Mouse (Mus musculus): ENCODE data around the gene Lrrc4c. TPM values are rescaled to one million over a fixed set of nuclear protein-coding genes. Genes with fewer than 3 reads are reported as not detected.

The Lrrc4c gene
- polyA plus RNA-seq, 1 experiment from 2014 or later, result 40.0 TPM

DNA sequence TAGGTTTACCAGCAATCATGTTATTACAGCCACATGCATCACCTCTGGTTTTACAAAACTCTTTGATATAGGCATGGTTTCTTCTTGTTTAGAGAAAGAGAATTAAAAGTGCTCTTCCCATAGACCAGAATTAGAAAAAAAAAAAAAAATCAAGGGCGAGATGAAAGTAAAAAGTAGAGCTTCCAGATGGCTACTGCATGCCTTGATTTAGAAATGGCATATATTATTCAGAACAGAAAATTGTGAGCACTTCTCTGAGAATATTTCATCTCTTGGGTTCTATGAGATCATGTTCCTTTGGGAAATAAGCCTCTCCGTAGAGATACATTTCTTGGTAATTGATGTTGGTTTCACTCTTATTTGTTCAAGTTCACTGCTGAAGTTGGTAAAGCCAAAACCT is 1322.0 kb downstream of the Lrrc4c start:
- H3K9me3 ChIP-seq (ENCODE audit: control insufficient read depth, low read length), result no peaks in the 10 kb centered on the region
- no peak overlapping the region for H3K27ac ChIP-seq (ENCODE audit: low read depth, low read length)
- 91% methylated on average over 2 of the region's 2 CpGs for WGBS
- no peak for ATAC-seq (ENCODE audit: low read depth)
- no peak overlapping the region for H3K4me2 ChIP-seq (ENCODE audit: low read depth, low read length)
- no peaks in the 10 kb centered on the region for H3K36me3 ChIP-seq (ENCODE audit: control insufficient read depth, insufficient read depth, low read length)
- no peak overlapping the region for H3K4me3 ChIP-seq (ENCODE audit: low read depth, low read length)
- H3K9ac ChIP-seq (replicated peaks; ENCODE audit: low read depth, low read length), result no peak overlapping the region
- H3K27me3 ChIP-seq (ENCODE audit: control insufficient read depth, insufficient read depth, low read length), result no peaks in the 10 kb centered on the region
- no peaks in the 10 kb centered on the region for H3K4me1 ChIP-seq (ENCODE audit: control insufficient read depth, insufficient read depth, low read length)

DNA sequence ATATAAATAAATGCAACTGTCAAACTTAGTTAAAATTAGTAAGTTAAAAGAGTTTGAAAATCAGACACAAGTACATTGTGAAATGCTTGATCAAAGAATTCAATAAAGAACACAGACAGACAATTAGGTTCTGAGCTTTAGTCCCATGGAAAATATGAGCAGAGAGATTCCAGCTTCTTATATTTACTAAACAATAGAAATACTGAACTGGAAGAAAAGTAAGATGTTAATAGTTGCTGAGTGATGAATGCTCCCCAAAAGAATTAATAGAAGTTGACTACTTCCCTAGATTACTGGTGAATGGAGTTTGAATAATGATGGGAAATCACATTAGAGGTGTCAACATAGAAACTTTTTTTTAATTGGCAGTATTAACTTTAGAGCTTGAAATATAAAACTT is 1323.7 kb downstream of the Lrrc4c start:
- H3K9me3 ChIP-seq (ENCODE audit: control insufficient read depth, low read length), result no peaks in the 10 kb centered on the region
- no peak for ATAC-seq (ENCODE audit: low read depth)

DNA sequence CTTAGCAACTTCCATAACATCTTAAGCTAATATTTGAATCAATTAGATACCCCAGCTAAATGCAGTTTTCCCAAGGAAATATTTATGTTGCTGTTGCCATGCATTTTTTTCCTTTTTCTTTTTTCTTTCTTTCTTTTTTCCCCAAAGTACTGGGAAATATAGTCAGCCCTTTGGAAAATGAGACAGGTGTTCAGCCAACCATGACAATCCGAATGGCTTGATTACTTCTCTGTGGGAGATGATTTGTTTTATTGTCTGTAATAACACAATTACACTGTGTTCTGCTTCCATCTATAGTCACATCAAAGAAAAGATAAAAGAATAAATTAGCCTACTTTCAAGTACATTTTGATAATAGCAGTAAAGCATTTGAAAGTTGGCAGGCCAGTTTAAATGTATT is 1334.7 kb downstream of the Lrrc4c start:
- H3K4me3 ChIP-seq (ENCODE audit: low read depth, low read length), result no peak overlapping the region
- 18% methylated on average over 1 of the region's 1 CpGs for WGBS
- no peaks in the 10 kb centered on the region for H3K27me3 ChIP-seq (ENCODE audit: control insufficient read depth, insufficient read depth, low read length)
- H3K9ac ChIP-seq (replicated peaks; ENCODE audit: low read depth, low read length), result no peak overlapping the region
- no peaks in the 10 kb centered on the region for H3K36me3 ChIP-seq (ENCODE audit: control insufficient read depth, insufficient read depth, low read length)
- no peak for ATAC-seq (ENCODE audit: low read depth)
- H3K27ac ChIP-seq (ENCODE audit: low read depth, low read length), result no peak overlapping the region
- H3K9me3 ChIP-seq (ENCODE audit: control insufficient read depth, low read length), result no peaks in the 10 kb centered on the region
- H3K4me2 ChIP-seq (ENCODE audit: low read depth, low read length), result no peak overlapping the region
- no peaks in the 10 kb centered on the region for H3K4me1 ChIP-seq (ENCODE audit: control insufficient read depth, insufficient read depth, low read length)

More for the DNA sequence above, 1323.7 kb downstream of the Lrrc4c start:
- Histone ChIP-seq H3K4me2 (ENCODE audit: low read depth, low read length) (no peak overlapping the region), H3K4me1 (ENCODE audit: control insufficient read depth, insufficient read depth, low read length) (no peaks in the 10 kb centered on the region), H3K27ac (ENCODE audit: low read depth, low read length) (no peak overlapping the region), H3K27me3 (ENCODE audit: control insufficient read depth, insufficient read depth, low read length) (no peaks in the 10 kb centered on the region), H3K36me3 (ENCODE audit: control insufficient read depth, insufficient read depth, low read length) (no peaks in the 10 kb centered on the region), H3K4me3 (ENCODE audit: low read depth, low read length) (no peak overlapping the region), H3K9ac (replicated peaks; ENCODE audit: low read depth, low read length) (no peak overlapping the region)

Small RNA genes within 50 kb of the gene (microRNA-seq; reads per million reads assigned to microRNA genes)
- gene Gm44320, result not detected
